In genomic region chr15:12205902-12206645, GRCm38 (mm10) we compare ENCODE assay signal across 8 mouse cellular contexts. TPM values are rescaled to one million over a fixed set of nuclear protein-coding genes. Genes with fewer than 3 reads are reported as not detected.
DNase-seq lines count a peak whose midpoint lies in the region; ATAC-seq and TF ChIP-seq lines count a peak whose summit lies in the region.

No protein-coding gene starts in this region.

- peak overlapping the region; percentile 71 for H3K4me3 ChIP-seq in neural tube, embryonic 11.5 days (ENCODE audit: low read depth, low read length)
- peak overlapping the region; percentile 51 for H3K4me3 ChIP-seq in cortical plate, adult 2 months (ENCODE audit: insufficient read depth, low read length)
- peak overlapping the region; percentile 64 for H3K4me3 ChIP-seq in midbrain, embryonic 15.5 days

- TF ChIP-seq POLR2A in cortical plate, adult 2 months (IDR thresholded peaks at IDR 0.05; ENCODE audit: extremely low read depth, insufficient read depth, low read length) = no peak

- no peaks in the 10 kb centered on the region for H3K36me3 ChIP-seq in neural tube, embryonic 11.5 days (ENCODE audit: control insufficient read depth, insufficient read depth, low read length)
- no peaks in the 10 kb centered on the region for H3K36me3 ChIP-seq in midbrain, embryonic 15.5 days (replicated peaks)

- WGBS in neural tube, embryonic 11.5 days = 46% methylated on average over 14 of the region's 14 CpGs
- 36% methylated on average over 14 of the region's 14 CpGs for WGBS in midbrain, embryonic 15.5 days

- H3K27ac ChIP-seq in neural tube, embryonic 11.5 days (ENCODE audit: low read depth, low read length) = 0 out of 2 replicates have a peak overlapping the region, but pooled peaks have one; percentile 84
- H3K27ac ChIP-seq in cortical plate, adult 2 months (ENCODE audit: insufficient read depth, low read length) = 0 out of 2 replicates have a peak overlapping the region, but pooled peaks have one; percentile 47
- H3K27ac ChIP-seq in midbrain, embryonic 15.5 days = peak overlapping the region; percentile 93; the same call in 1 of the 2 replicates

- DNase-seq in neural tube, embryonic 11.5 days (ENCODE audit: low spot score) = no peak
- DNase-seq in neural tube, embryonic 10.5 days (ENCODE audit: extremely low spot score, low spot score) = no peak
- peak; percentile 76 for DNase-seq in induced T-regulatory cell, adult 2 months (ENCODE audit: low read depth)
- DNase-seq in frontal cortex, adult 2 months (ENCODE audit: extremely low spot score in 1 of 2, low spot score in 1 of 2) = no peak
- no peak for DNase-seq in right cerebral cortex, postnatal 10 days (ENCODE audit: low spot score in 2 of 2)
- no peak for DNase-seq in layer of hippocampus, adult 9-11 months

- H3K9ac ChIP-seq in neural tube, embryonic 11.5 days (ENCODE audit: low read length) = peak overlapping the region; percentile 88
- peak overlapping the region; percentile 82 for H3K9ac ChIP-seq in midbrain, embryonic 15.5 days

- no peak for TF ChIP-seq CTCF in cortical plate, adult 2 months (IDR thresholded peaks at IDR 0.05; ENCODE audit: extremely low read depth, insufficient read depth, low read length)

- ATAC-seq in neural tube, embryonic 11.5 days (ENCODE audit: insufficient read depth, low FRiP score, low TSS enrichment) = no peak
- ATAC-seq in midbrain, embryonic 15.5 days (replicated peaks) = no peak

- H3K4me1 ChIP-seq in neural tube, embryonic 11.5 days (ENCODE audit: control insufficient read depth, insufficient read depth, low read length) = peaks cover 15% of the 10 kb centered on the region
- peaks cover 6% of the 10 kb centered on the region; the same call in 1 of the 2 replicates for H3K4me1 ChIP-seq in cortical plate, adult 2 months (ENCODE audit: control insufficient read depth, insufficient read depth, low read length)
- peaks cover 31% of the 10 kb centered on the region for H3K4me1 ChIP-seq in midbrain, embryonic 15.5 days

- peak overlapping the region; percentile 72 for H3K4me2 ChIP-seq in neural tube, embryonic 11.5 days (ENCODE audit: low read depth)
- H3K4me2 ChIP-seq in midbrain, embryonic 15.5 days = peak overlapping the region; percentile 57

- H3K27me3 ChIP-seq in neural tube, embryonic 11.5 days (ENCODE audit: control insufficient read depth, insufficient read depth, low read length) = no peaks in the 10 kb centered on the region
- H3K27me3 ChIP-seq in midbrain, embryonic 15.5 days (replicated peaks) = no peaks in the 10 kb centered on the region

- no peaks in the 10 kb centered on the region for H3K9me3 ChIP-seq in neural tube, embryonic 11.5 days (ENCODE audit: control insufficient read depth, low read length)
- no peaks in the 10 kb centered on the region for H3K9me3 ChIP-seq in midbrain, embryonic 15.5 days

RNA-seq across cellular contexts. Expression of gene Mtmr12, which starts 1.2 kb away (rescaled TPM):
- 17.5 and 17.7 TPM in 2 replicates for polyA plus RNA-seq in neural tube, embryonic 11.5 days (2014; fragmentation: Nextera tagmentation; extraction: Ambion mirVana)
- 30.5 and 32.0 TPM in 2 replicates for polyA plus RNA-seq in cortical plate, adult 2 months (2012; rRNA removed)
- polyA plus RNA-seq in midbrain, embryonic 15.5 days (2015; fragmentation: Nextera tagmentation; extraction: Ambion mirVana) = 8.3 and 9.6 TPM in 2 replicates
- polyA plus RNA-seq in frontal cortex, adult 2 months (2012; rRNA removed) = 24.5 and 24.7 TPM in 2 replicates
